Mouse (Mus musculus): Measurements from ENCODE around the gene Cnn2.
"Not testable (repeated sequence)": the region's sequence is repeated elsewhere in the genome, so short reads cannot be mapped to it uniquely, and the experiment has no call there.

Gene Cnn2

DNA sequence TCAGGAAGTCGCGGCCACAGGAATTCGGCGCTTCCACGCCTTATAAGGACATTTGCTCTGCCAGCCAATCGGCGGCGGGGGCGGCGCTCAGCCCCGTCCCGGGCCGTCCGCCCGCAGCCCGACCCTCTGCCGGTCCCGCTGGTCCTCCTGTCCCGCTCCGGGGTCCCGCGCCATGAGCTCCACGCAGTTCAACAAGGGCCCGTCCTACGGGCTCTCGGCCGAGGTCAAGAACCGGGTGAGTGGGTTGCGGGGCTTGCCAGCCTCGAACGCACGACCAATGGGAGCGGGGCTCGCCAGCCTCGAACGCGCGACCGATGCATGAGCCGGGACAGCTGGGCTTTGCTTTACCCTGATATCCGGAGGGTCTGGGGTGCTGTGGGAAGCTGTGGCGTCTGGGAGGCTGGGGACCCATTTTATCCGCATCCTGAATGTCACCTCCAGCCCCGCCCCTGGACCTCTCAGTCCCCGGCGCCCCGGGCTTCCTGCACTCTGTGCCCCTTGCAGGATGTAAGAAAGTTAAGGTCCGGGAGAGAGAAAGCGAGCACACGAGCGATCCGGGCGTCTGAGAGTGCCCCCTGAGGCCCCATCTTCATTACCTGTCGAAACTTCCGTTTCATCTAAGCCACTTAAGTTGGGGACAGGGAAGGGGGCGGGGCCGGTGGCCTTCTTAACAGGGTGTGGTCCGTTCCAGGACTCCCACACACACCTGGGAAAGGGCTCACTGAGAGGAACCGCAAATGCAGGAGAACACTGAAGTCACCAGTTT, at the start of gene Cnn2:
TSS of gene Cnn2 (plus strand) at position 79 of the 766 bp plus-strand sequence.
- DNase-seq (ENCODE audit: low spot score), result peak; percentile 65

DNA sequence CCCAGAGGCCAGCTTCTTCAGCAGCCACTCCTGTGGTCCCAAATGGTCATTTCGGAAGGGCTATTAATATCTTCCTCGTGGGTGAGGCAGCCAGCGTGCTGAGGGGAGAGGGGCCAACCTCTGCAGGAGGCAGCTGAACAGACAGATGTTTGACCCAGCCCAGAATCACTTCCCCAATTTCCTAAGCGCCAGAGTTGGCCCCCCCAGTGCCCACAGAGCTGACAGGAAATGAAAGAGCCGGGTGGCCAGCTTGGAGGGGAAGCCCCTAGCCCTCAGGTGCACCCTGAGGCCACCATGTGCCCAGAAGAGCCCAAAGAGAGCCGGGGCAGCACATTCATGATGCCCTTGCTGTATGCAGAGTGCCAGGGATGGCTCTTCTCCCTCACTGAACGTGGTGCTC, 47.6 kb upstream of the Cnn2 start:
- DNase-seq (ENCODE audit: low spot score), result no peak

DNA sequence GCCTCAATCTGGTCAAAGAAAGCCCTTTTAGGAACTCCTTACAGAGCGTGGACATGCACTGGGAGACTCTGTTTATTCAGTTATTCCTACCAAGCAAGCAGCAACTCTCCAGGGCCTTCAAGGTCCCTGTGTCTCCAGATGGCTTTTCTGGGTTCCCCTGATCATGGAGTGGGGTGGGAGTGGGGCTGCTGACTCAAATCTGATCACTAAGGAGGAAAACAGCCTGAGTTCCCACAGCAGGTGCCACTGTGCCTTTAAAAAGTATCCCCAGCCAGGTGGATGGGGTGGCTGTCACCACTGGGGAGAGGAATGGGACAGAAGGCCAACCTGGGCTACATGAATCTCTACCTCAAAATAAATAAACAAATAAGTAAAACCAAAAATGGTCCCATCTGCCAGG, 45.4 kb upstream of the Cnn2 start:
- no peak for DNase-seq (ENCODE audit: low spot score)

DNA sequence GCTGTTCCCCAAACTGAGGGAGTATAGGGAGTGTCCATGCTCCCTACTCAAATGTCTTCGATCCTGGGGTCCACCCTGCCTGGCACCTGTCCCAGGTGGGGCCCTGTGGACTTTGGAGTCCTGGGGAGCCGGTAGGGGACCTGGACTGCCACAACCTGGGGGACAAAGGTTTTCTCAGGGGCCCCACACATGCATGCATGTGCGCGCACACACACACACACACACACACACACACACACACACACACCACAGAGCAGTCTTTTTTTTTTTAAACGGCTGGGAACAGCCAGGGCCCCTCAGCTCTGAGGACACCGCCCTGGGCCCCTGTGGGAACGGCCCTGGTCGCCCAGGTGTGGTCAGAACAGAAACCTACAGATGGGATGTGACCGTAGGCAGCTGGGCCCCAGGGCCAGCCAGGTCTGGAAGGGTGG, 44.9 kb upstream of the Cnn2 start:
- no peak for DNase-seq (ENCODE audit: low spot score)

DNA sequence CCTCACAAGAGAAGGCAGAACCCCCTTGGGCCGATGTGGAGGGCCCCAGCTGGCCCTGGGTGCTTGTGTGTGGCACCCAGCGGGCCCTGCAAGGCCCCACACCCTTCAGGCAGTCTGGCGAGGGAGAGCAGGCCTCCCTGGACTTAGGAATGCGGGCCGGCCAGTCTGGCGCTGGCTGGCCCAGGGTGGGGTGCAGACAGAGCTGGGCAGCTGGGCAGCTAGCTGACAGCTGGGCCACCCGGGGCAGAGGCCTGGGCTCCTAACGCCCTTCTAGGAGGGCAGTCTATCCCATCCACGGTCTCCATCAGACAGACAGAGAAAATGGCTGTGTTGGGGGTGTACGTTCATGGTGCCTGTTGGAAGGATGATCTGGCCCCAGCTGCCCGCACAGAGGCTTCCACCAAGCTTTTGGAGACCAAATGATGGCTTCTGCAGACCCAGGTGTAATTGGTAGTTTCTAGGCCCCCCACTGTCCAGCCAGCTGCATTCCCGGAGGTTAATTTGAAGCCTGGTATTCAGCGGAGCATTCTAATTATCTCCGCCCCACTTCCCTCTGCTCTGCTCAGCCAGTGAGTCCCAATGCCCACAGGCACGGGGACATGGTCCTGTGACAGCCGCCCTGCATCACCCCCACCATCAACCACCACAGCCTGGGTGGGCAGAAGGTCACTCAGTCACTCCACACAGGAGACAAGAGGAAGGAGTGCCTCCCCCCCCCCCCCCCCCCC, 42.7 kb upstream of the Cnn2 start:
- no peak for DNase-seq (ENCODE audit: low spot score)

DNA sequence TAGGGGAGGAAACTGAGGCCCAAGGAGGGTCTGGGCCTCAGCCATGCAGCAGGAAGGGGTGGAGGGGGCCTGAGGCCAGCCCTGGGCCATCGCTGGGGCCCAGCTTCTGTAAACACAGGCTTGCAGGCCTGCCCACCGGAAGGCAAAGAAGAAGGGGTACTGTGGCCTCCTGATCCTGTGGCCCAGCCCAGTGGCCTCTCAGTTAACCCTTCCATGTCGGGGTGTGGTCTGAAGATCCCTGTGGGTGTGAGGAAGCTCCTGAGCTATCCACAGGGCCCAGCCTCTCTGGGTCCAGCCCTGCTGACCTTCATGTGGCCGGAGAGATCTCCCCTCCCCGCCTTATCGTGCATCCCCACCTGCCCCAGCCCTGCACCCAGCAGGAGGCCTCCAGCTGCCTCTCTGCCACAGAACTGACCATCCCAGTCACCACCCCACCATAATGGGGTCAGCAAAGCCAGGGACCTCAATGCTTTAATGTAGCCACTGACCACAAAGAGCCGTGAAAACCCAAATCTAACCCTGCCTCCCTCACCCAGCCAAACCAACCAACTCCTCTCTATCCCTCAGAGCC, 41.5 kb upstream of the Cnn2 start:
- no peak for DNase-seq (ENCODE audit: low spot score)

DNA sequence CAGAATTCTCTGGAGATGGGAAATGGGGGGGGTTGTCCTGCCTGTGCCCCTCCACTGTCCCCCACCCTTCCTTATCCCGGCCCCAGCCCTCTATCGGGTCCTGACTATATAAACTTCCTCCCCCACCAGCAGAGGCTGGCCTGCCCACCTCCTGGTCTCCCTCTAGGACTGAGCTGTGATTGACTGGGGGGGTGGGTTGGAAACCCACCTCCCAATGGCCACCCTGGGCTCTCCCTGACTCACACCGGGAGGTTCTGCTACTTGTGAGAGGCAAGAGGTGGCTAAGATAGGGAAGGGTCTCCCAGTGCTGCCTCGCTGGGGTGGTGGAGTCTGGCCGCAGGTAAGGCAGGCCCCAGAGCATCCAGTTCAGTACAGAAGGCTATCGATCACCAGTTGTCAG, 40.9 kb upstream of the Cnn2 start:
- no peak for DNase-seq (ENCODE audit: low spot score)

DNA sequence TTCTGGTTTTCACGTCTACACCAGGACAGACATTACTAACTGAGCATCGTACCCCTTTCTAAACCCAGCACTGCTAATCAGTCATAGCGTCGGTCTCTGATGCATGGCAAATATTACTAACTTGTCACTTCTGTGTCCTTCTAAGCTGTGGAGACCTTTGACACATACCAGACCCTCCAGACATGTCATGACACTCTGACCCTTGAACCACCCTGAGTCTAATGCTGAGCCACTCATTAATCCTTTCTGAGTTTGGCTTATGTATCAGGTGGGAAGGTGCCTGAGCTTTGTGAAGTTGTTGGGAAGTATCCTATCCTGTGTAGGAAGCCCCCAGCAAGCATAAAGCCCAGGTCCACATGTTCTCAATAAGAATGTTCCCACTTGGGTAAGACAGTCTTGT, 38.5 kb upstream of the Cnn2 start:
- DNase-seq (ENCODE audit: low spot score), result no peak

DNA sequence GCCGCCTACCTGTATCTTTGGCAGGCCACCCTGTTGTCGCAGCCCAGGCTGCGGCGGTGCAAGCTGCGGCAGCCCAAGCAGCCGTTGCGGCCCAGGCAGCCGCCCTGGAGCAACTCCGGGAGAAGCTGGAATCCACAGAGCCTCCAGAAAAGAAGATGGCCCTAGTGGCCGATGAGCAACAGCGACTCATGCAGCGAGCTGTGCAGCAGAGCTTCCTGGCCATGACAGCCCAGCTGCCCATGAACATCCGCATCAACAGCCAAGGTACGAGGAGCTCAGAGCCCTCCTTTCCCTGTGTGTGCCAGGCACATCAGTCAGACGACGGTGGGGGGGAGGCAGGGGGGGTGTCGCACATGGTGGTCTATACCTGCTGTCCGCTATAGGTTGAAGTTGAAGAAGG, 37.7 kb upstream of the Cnn2 start:
- DNase-seq (ENCODE audit: low spot score), result no peak

DNA sequence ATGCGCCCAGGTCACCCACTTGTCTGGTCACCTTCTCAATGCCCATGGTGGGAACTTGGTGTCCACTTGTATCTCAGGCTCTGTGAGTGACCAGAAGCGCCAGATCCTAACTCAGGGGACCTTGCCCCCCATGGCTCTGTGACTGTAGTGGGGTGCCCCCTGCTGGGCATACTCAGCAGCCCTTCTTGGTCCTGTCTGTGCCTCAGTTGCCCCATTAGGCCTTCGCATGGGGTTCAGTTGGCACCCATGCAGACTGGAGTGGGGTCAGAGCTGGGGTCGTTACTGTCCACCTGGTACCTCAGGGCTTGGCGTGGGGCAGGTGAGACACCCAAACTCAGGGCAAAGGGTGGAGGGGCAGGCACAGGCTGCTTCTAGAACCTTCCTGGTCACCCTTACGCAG, 34.4 kb upstream of the Cnn2 start:
- peak; percentile 18 for DNase-seq (ENCODE audit: low spot score)

DNA sequence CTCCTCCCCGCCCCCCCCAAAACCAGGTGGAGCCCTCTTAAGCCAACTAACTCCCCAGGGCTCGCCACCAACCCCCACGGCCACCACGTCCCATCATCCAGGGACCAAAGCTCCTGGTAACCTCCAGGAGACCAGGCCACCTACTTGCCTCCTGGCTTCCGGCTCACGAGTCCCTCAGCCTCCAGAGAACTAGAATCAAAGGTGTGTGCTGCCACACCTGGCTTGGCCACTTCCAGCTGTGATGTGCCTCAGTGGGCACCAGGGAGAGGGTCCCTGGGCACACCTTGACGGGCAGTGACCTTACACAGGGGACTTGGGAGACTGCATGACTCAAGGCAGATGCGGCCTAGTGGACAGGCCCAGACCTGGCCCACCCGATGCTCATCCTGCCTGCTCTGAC, 32.7 kb upstream of the Cnn2 start:
- DNase-seq (ENCODE audit: low spot score), result no peak

DNA sequence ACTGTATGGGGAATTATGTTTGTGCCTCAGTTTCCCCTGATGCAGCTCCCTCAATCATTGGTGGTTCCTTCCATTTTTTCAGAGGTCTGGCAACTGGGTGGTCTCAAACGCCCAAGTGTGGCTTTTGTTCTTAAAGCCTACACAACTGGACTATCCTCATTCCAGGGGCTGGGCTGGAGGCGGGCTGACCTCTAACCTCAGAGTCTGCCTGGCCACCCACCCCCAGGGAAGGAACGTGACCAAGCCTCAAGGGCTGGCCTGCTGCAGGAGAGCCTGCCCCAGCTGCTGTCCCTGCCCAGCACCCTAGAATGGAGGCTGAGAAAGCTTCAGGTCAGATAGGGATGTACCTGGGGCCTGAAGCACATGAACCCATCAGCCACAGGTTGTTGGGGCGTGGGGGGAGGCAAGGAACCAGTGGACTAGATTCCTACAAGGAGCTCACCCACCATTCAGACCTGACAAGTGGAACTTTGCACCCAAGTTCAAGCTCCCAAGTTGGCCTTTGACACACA, 31.7 kb upstream of the Cnn2 start:
- DNase-seq (ENCODE audit: low spot score), result no peak

DNA sequence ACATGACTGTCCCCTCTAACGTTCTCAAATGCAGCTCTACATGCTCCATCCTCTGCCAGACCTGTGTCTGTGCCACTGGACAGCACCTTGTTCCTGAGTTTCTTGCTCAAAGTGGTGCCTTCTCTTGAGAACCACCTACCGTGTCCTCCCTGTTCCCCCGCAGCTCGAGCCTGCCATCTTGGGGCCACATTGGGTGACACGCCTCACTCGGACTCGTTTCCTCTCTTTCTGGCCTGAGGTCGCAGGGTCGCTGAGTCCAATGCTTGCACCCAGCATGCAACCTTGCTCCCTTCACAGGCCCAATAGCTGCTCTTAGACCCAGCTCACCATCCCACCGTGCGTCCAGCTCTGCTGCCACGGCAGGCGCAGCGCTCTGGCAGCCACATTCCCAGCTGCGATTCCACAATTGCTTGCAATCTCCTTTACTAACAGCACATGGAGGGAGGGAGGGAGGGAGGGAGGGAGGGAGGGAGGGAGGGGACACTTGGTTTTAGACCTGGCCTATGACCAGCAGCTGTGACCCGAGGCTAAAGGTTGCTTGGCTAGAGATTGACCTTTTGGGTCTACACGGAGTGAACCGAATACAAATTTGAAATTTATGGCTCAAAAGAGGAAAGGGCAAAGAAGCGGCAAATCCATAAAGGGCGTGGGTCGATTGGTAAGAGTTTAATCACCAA, 30.1 kb upstream of the Cnn2 start:
- peak; percentile 72 for DNase-seq (ENCODE audit: low spot score)

DNA sequence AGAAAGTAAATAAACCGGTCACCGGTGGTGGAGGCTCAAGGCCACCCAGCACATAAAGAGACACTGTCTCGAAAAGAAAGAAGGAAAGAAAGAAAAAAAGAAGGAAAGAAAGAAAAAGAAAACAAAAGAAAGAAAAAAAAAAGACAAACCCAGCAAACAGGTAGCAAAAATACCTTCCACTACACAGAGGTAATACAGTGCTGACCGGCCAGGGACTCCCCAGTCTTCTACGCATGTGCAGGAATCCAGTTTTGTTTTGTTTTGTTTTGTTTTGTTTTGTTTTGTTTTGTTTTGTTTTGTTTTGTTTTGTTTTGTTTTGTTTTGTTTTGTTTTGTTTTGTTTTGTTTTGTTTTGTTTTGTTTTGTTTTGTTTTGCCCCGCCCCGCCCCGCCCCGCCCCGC, 29.0 kb upstream of the Cnn2 start:
- DNase-seq (ENCODE audit: low spot score), result not testable (repeated sequence)

DNA sequence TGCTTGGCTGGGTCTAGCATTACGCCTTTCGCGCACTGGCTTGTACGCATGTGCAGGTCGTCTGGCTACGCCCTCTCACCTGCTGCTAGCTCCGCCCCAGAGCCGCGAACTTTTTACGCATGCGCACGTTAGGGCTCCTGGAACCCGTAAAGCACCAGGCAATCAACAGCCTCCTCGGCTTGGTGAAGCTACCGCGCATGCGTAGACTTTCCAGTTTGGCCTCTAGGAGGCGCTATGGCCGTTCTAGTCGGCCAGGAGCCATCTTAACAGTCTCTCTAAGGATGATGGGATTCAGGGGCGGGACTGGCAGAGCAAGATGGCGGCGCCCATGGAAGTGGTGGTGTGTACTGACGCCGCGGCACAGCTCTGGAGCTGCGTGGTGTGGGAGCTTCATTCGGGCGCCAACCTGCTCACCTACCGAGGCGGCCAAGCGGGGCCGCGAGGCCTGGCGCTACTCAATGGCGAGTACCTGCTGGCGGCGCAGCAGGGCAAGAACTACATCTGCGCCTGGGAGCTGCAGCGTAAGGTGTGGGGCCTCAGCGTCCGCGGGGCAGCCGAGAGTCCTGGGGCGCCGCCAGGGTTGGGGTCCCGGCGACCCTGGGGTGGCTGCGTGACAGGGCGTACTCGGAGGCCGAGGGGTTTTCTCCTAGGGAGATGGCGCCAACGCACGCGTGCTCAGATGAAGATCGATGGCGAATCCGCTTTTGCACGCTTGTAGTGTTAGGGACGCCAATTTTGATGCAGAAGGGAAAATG, 28.4 kb upstream of the Cnn2 start, which contains the start of gene Wdr18:
TSS of gene Wdr18 (plus strand) at position 306 of the 755 bp plus-strand sequence.
- DNase-seq (ENCODE audit: low spot score), result peak; percentile 100

DNA sequence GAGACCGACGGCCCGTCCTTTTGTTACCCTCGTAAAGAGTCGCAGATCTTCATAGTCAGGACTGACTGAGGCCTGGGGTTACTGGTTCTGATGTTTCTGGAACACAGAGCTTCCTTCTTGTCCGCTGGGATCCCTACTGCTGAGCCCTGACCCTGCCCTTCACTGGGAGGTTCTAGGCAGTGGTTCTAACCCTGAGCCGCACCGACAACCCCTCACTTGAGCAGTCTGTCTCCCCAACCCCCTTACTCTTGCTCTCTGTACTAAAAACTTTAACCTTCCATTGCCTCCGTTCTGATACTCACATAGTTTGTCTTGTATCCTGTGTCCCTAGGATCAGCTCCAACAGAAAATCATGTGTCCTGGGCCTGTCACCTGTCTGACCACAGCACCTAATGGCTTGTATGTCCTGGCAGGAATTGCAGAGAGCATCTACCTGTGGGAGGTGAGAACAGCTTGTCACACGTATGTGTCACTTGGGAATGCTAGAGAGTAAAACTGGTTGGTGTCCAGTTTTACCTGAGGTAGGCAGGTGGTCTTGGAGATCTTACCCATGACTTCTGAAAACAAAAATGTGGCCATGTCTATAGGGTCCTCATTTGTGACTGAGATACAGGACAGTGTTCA, 27.6 kb upstream of the Cnn2 start:
- DNase-seq (ENCODE audit: low spot score), result no peak

DNA sequence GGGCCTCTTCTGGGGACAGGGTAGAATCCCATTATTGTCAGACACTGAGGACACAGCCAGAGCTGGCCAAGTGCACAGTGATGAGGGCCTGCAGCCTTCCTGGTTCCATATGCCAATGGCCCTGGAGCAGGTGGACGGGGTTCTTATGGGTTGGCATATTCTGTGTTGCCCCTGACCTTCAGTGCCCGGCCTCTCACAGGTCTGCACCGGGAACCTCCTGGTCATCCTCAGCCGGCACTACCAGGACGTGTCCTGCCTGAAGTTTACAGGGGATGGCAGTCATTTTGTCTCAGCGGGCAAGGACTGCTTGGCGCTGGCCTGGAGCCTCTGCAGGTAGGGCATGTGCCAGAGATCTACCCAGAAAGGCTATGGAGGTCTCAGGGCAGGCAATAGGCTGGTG, 23.7 kb upstream of the Cnn2 start:
- no peak for DNase-seq (ENCODE audit: low spot score)

DNA sequence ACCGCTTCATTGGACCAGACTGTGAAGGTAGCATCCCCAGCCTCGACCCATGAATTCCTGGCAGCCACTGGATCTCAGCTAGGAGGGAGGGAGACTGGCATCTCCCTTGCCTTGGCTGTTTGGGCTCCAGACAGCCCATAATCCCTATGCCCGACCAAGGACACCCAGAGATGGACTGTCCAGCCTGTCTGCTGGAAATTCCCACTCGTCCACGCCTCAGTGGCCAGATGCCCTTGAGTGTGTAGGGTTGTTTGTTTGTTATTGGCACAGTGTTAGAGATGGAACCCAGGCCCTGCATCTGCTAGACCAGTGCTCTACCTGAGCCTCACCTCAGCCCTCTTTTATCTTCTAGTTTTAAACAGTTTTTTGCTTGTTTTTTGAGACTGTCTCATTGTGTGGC, 23.1 kb upstream of the Cnn2 start:
- DNase-seq (ENCODE audit: low spot score), result no peak

DNA sequence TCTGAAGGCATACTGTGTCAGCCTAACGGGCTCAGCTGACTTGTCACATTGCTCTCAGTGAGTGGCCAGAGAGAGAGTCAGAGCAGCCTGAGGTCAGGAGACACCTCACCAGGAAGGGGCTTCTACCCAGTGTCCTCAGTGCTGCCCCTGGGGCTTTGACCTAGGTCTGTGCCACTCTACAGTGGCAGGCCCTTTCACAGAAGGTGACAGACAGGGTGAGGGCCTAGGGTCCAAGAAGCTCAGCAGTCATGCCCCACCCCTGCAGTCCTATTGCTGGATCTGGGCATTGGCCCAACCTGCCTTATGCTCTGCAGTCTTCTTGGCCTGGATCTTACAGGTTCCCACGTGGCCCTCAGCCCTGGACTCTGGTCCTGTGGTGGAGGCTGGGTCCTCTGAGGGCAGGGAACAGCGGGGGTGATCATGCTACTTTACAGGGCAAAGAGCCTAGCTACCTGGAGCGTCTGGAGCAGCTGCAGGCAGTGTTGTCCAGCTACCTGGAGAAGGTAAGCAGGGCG, 21.4 kb upstream of the Cnn2 start:
- no peak for DNase-seq (ENCODE audit: low spot score)

DNA sequence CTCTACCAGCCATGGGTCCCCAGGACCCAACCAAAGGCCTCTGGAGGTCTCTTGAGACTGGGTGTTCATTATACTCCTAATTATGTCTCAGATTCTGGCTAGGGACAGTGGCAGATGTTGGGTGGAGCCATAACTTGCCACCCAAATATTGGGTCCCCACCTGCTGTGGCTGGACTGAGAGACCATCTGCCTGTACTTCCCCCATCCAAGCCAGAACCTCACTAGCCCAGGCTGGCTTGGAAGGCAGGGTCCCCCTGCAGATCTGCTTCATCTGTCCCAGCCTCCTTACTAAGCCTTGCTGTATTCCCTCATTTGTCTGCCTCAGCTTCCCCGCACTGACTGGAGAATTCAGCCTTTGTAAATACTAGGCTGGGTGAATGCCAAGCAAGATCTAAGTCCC, 20.2 kb upstream of the Cnn2 start:
- no peak for DNase-seq (ENCODE audit: low spot score)

DNA sequence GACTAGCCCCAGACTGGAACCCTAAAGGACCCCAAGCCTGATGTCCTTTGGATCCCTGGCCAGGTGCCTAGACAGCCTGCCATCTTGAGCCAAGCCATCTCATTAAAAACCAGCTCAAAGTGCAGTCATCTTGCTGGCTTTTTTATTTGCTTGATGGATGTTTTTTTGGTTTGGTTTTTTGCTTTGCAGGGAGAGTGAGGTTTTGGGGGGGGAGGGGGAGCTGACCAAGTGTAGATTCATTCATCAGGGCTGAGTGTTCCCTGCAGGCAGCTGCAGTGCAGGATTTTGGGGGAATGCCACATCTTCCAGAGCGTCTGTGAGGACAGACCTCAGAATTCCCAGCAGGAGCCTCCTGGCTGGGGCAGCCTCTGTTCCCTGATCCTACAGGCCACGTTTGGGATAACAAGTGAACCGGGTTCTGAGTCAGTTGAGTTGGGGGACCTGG, 19.2 kb upstream of the Cnn2 start:
- no peak for DNase-seq (ENCODE audit: low spot score)
